Mouse (Mus musculus) forebrain, embryonic 13.5 days (tissue): Measurements from ENCODE around the gene Kdf1. TPM values are rescaled to one million over a fixed set of nuclear protein-coding genes. Genes with fewer than 3 reads are reported as not detected.

Source experiments
- ATAC-seq: fragments of 200-750 bp; cut with Nextera tagmentation; 2 replicates; pipeline ENCODE4 v1.8.0; 2017
- H3K27ac ChIP-seq: fragments of 300-500 bp; sonication (generic); 2 replicates; pipeline ENCODE4 v1.5.1; 2015; ENCODE audit warnings: inconsistent platforms, mild to moderate bottlenecking, moderate library complexity
- H3K27me3 ChIP-seq: fragments of 300-500 bp; sonication (generic); 2 replicates; pipeline ENCODE4 v1.6.1; 2015; ENCODE audit warnings: mild to moderate bottlenecking, inconsistent platforms
- H3K36me3 ChIP-seq: fragments of 300-500 bp; sonication (generic); 2 replicates; pipeline ENCODE4 v1.6.1; 2015; ENCODE audit warnings: mild to moderate bottlenecking, inconsistent platforms; ENCODE audit not compliant: poor library complexity, severe bottlenecking
- H3K4me1 ChIP-seq: fragments of 300-500 bp; sonication (generic); 2 replicates; pipeline ENCODE4 v1.6.1; 2015; ENCODE audit warnings: inconsistent platforms
- H3K4me2 ChIP-seq: fragments of 300-500 bp; sonication (generic); 2 replicates; pipeline ENCODE4 v1.6.1; 2015; ENCODE audit warnings: inconsistent platforms, mild to moderate bottlenecking, moderate library complexity
- H3K4me3 ChIP-seq: fragments of 300-500 bp; sonication (generic); 2 replicates; pipeline ENCODE4 v1.5.1; 2015; ENCODE audit warnings: mild to moderate bottlenecking, inconsistent platforms
- H3K9ac ChIP-seq: fragments of 300-500 bp; sonication (generic); 2 replicates; pipeline ENCODE4 v1.6.1; 2015; ENCODE audit warnings: mild to moderate bottlenecking, inconsistent platforms
- H3K9me3 ChIP-seq: fragments of 300-500 bp; sonication (generic); replicated peaks from 2 replicates; pipeline ENCODE4 v1.6.1; 2016; ENCODE audit warnings: inconsistent platforms
- WGBS: fragments of 180-500 bp; shearing (Covaris S2); methylation state at CpG from one replicate; pipeline ENCODE4 v1.1.7; 2015; 5-methylcytosine and 5-hydroxymethylcytosine counted together
- polyA plus RNA-seq: library from polyadenylated mRNA; unstranded; fragments of >200 nt; fragmentation: Nextera tagmentation; extraction: Ambion mirVana; gene quantifications from 2 replicates; pipeline ENCODE4 v1.2.1, GENCODE M21; 2015

Gene Kdf1
- polyA plus RNA-seq, 1 experiment from 2014 or later = 0.26 TPM

DNA sequence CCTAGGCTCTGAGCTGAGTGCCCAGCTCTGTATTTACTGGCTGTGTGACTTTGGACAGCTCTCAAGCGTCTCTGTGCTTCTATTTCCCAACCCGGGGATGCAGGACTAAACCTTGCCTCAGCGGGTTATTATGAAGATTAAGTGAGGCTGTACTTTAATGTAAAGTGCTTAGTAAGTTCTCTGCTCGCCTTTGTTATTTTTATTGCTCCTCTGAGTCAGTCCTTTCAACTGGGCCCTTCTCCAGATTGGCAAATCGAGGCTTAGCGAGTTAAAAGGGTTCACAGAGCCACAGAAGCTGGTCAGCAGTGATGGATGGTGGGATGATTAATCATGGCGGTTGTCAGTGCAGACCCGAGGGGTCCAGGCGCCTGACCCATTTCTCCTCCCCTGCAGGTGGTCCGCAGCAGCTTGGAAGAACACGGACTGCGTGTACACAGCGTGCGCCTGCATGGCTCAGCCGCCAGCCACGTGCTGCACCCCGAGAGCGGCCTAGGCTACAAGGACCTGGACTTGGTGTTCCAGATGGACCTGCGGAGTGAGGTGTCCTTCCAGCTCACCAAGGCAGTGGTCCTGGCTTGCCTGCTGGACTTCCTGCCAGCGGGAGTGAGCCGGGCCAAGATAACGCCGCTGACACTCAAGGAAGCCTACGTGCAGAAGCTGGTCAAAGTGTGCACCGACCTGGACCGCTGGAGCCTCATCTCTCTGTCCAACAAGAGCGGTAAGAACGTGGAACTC is 32.9 kb upstream of the Kdf1 start:
- H3K4me2 ChIP-seq = no peak overlapping the region
- 94% methylated on average over 28 of the region's 28 CpGs for WGBS
- peaks cover 12% of the 10 kb centered on the region for H3K4me1 ChIP-seq
- H3K27me3 ChIP-seq = peaks cover 37% of the 10 kb centered on the region
- ATAC-seq = no peak
- no peaks in the 10 kb centered on the region for H3K9me3 ChIP-seq
- no peak overlapping the region for H3K9ac ChIP-seq
- no peaks in the 10 kb centered on the region for H3K36me3 ChIP-seq
- H3K4me3 ChIP-seq = no peak overlapping the region
- H3K27ac ChIP-seq = no peak overlapping the region

DNA sequence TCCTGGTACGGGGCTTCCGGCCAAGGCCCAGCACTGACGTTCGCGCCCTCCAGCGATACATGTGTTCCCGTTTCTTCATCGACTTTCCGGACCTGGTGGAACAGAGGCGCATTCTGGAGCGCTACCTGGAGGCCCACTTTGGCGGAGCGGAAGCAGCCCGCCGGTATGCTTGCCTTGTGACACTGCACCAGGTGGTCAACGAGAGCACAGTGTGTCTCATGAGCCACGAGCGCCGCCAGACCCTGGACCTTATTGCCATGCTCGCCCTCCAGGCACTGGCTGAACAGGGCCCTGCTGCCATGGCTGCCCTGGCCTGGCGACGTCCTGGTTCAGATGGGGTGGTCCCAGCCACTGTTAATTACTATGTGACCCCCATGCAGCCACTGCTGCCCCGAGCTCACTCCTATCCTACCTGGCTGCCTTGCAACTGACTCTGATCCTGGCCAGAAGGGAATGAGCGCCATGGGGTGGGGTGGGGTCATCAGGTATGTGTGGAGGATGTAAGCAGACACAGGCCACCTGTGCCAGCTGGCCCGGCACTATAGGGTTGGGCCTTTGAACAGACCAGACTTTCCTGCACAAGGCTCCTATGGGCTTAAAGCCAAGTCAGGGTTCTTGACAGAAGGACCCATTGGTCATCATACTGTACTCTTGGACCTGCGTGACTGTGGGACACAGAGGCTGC is 31.9 kb upstream of the Kdf1 start:
- no peak for ATAC-seq
- H3K27ac ChIP-seq = no peak overlapping the region
- H3K27me3 ChIP-seq = peaks cover 28% of the 10 kb centered on the region
- no peak overlapping the region for H3K4me3 ChIP-seq
- no peak overlapping the region for H3K4me2 ChIP-seq
- no peaks in the 10 kb centered on the region for H3K9me3 ChIP-seq
- H3K4me1 ChIP-seq = peaks cover 12% of the 10 kb centered on the region
- WGBS = 93% methylated on average over 26 of the region's 26 CpGs
- no peaks in the 10 kb centered on the region for H3K36me3 ChIP-seq
- H3K9ac ChIP-seq = no peak overlapping the region

DNA sequence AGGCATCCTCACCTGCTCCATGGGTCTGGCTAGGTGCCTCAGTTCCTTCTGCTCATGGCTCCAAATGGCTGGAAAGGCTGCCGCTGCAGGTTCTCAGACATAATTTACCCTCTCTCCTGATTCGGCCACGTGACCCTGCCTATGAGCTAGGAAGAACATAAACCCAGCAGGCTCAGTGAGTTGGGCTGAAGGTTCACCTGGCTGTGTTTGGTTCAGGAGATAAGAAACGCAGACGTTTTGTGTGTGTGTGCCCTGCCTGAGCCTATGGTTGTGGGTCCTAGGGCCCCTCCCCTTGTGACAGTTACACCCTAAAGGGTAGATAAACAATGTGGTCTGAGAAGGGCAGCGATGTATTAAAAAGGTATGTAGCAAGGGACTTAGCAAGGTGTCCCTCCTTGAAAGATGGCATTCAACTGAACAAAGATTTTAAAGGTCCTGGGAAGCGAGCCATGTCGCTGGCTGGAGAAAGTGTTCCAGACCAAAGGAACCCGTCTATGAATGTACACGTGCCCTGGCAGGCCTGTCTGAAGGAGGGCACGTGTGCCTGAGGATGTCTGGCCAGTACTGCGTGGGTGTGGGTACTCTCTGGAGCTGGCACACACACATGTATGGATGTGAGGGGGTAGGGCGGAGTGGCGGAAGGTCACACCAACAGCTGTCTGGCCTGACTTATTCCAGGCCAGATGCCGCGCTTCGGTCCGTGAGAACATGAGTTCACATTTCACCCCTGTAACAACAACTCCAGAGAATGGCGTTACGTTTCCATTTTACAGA is 30.0 kb upstream of the Kdf1 start:
- Histone ChIP-seq H3K4me1 (peaks cover 12% of the 10 kb centered on the region), H3K4me3 (no peak overlapping the region), H3K4me2 (no peak overlapping the region), H3K27ac (no peak overlapping the region), H3K9me3 (no peaks in the 10 kb centered on the region), H3K9ac (no peak overlapping the region), H3K36me3 (no peaks in the 10 kb centered on the region), H3K27me3 (peaks cover 18% of the 10 kb centered on the region)
- WGBS = 81% methylated on average over 20 of the region's 20 CpGs
- ATAC-seq = no peak

DNA sequence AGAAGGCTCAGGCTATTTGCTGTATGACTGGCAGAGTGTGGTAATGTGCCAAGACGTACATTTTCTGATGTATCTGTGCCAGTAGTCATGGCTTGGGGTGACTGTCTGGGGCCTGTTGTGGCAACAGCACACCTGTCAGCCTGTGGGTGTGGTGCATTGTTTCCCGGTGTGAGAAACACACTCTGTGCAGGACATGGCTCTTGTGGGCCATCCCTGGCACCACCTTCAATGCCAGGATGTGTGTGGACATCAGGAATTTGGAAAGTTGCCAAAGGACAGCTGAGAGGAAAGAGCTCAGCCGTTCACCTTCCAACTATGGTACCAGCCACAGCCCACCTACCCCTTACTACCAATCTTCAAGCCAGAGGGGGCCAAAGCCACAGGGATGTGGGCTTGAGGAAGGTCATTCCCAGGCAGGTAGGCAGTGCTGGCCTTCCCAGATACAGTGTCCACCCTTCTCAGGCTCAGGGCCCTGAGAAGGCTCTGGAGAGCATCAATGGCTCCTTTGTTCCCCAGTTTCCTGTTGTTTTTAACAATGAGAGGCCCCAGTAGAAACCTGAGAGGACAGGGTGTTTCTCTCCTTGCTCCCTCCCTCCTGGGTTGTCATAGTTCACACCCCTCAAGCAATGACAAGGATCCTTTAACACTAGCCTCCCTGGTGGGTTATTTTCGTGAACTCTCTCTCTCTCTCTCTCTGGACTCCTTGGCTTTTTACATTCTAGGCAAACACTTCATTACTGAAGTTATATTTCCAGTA is 29.1 kb upstream of the Kdf1 start:
- no peak overlapping the region for H3K27ac ChIP-seq
- H3K36me3 ChIP-seq = no peaks in the 10 kb centered on the region
- peaks cover 13% of the 10 kb centered on the region for H3K4me1 ChIP-seq
- 53% methylated on average over 4 of the region's 4 CpGs for WGBS
- H3K4me2 ChIP-seq = no peak overlapping the region
- no peaks in the 10 kb centered on the region for H3K9me3 ChIP-seq
- no peak overlapping the region for H3K9ac ChIP-seq
- peaks cover 18% of the 10 kb centered on the region for H3K27me3 ChIP-seq
- H3K4me3 ChIP-seq = no peak overlapping the region
- no peak for ATAC-seq

DNA sequence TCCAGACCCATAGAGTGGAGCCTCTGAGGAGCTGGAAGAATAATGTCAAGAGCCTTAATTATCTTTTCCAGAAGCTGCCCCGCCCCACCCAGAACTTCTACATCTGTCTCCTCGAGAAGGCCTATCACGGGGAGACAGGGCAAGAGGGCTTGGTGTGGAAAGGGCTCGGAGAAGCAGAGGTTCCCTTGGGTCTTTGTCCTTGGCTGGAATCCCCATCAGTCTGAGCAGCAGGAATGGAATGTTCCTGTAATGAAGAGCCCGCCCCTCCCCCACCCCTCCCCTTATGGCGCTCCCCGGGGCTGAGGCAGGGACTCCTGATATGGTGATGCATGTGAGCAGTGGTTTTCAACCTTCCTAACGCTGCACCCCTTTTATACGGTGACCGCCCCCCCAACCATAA is 27.0 kb upstream of the Kdf1 start:
- H3K27me3 ChIP-seq = peaks cover 36% of the 10 kb centered on the region
- ATAC-seq = no peak
- no peaks in the 10 kb centered on the region for H3K9me3 ChIP-seq
- no peak overlapping the region for H3K4me2 ChIP-seq
- no peak overlapping the region for H3K27ac ChIP-seq
- peaks cover 13% of the 10 kb centered on the region for H3K4me1 ChIP-seq
- H3K9ac ChIP-seq = no peak overlapping the region
- no peaks in the 10 kb centered on the region for H3K36me3 ChIP-seq
- H3K4me3 ChIP-seq = no peak overlapping the region
- WGBS = 47% methylated on average over 10 of the region's 10 CpGs

DNA sequence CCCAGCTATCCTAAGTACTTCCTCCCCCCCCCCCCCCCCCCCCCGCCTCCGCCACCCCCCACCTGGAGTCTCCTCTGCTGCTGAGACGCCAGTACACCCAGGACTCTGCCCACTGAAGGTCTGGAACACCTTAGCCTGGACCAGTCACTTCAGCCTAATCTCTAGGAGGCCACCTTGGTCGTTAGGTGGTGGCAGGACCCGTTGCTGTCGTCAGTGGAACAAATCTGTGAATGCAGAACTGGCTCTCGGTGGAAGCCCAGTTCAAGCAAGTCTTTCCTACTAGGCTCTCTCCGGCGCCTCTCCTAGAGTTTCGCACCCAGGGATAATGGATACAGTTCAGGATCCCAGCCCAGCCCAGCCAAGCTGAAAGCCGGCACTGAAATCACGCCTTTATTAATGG is 24.9 kb upstream of the Kdf1 start:
- H3K4me1 ChIP-seq = peaks cover 33% of the 10 kb centered on the region
- H3K36me3 ChIP-seq = no peaks in the 10 kb centered on the region
- H3K9me3 ChIP-seq = no peaks in the 10 kb centered on the region
- H3K4me2 ChIP-seq = peak overlapping the region; percentile 59
- peaks cover 57% of the 10 kb centered on the region for H3K27me3 ChIP-seq
- WGBS = 24% methylated on average over 12 of the region's 12 CpGs
- ATAC-seq = no peak
- no peak overlapping the region for H3K9ac ChIP-seq
- H3K27ac ChIP-seq = no peak overlapping the region
- H3K4me3 ChIP-seq = peak overlapping the region; percentile 32

DNA sequence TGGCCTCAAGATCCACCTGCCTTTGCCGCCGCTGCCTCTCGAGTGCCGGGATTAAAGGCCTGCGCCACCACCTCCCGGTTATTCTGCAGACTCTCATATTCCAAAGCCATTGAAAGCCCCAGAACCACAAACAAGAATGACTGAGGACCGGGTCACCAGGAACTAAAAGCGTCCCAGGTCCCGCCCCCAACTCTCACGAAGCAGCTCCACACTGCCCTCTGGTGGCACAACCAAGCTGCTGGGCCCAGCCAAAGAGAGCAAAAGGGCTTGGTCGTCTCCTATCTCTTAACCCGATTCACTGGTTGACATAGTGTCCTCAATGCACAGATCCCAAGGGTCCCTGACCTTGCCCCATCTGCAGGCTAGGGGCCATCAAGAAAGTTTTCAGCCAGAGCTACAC is 24.3 kb upstream of the Kdf1 start:
- Histone ChIP-seq H3K27me3 (peaks cover 63% of the 10 kb centered on the region), H3K4me2 (peak overlapping the region; percentile 59), H3K9ac (no peak overlapping the region)

DNA sequence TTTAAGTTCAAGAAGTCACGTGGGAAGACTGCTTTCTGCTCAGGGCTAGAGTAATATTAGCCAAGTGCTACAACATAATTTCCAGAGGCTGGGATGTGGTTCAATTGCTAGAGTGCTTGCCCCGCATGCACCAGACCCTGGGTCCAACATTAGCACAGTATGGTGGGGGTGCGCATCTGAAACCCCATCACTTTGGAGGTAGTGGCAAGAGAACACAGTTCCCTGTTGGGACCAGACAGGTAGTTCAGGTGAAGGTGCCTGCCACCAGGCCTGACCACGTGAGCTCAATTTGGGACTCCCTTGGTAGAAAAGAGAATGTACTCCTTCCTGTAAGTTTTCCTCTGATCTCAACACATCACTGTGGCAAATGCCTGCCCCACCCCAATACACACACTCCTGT is 23.9 kb upstream of the Kdf1 start:
- ATAC-seq = no peak
- WGBS = 65% methylated on average over 4 of the region's 4 CpGs

More for the DNA sequence above, 24.3 kb upstream of the Kdf1 start:
- Histone ChIP-seq H3K27ac (no peak overlapping the region), H3K36me3 (no peaks in the 10 kb centered on the region), H3K4me1 (peaks cover 32% of the 10 kb centered on the region), H3K4me3 (peak overlapping the region; percentile 32), H3K9me3 (no peaks in the 10 kb centered on the region)
- under 1% methylated on average over 12 of the region's 12 CpGs for WGBS
- ATAC-seq = no peak

DNA sequence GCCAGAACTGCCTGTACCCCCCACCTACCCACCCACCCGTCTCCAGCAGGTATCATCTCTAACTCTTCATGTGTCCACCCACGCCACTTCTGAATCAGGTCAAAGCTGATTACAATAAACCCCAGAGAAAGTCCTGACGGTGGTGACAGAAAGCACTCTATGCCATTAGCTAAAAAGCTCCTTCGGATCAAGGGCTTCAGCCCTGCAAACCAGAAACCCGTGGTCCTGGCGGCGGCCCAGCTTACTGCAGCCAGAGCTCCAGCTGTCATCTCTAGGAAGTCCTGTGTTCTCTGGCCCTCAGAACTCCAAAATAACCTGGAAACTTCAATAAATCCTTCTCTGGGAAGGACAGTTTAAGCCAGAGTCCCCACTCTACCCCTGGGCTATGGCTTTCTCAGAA is 23.1 kb upstream of the Kdf1 start:
- WGBS = 30% methylated on average over 7 of the region's 7 CpGs
- no peak for ATAC-seq
- Histone ChIP-seq H3K4me1 (peaks cover 28% of the 10 kb centered on the region), H3K4me3 (no peak overlapping the region), H3K36me3 (no peaks in the 10 kb centered on the region), H3K9me3 (no peaks in the 10 kb centered on the region), H3K27ac (no peak overlapping the region), H3K27me3 (peaks cover 76% of the 10 kb centered on the region), H3K9ac (no peak overlapping the region), H3K4me2 (no peak overlapping the region)

More for the DNA sequence above, 23.9 kb upstream of the Kdf1 start:
- Histone ChIP-seq H3K27me3 (peaks cover 67% of the 10 kb centered on the region), H3K4me3 (no peak overlapping the region), H3K9ac (no peak overlapping the region), H3K27ac (no peak overlapping the region), H3K36me3 (no peaks in the 10 kb centered on the region), H3K4me2 (0 out of 2 replicates have a peak overlapping the region, but pooled peaks have one; percentile 59), H3K9me3 (no peaks in the 10 kb centered on the region), H3K4me1 (peaks cover 28% of the 10 kb centered on the region)

DNA sequence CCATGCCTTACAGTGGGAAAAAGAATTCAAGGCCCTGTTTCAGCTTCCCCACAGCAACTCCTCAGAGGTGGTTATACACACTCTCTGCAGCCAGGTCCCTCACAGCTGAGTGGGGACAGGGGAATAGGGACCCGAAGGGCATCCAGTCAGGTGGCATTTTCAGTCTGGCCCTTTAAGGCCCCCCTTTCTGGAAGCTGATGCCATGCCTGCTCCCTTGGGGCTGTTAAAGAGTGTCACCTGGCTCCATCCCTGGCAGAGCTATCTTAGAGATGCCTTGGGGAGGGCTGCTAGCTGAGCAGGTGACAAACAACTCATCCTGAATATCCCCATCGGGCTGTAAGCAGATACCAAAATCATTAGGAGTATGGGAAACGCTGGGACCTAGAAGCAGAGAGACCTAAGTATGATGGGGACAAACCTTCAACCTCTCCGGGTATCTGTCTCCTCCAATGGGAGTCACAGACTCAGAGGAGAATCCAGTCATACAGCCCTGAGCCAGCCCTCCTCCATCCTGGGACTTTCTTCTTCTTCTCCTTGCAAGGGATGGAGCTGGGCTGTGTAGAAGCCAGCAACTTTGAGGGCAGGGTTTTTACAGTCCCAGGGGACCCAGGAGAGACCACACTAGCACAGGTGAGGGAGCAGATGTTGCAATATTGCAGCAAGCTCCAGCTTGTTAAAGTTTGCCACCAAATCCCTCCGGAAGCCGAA is 21.9 kb upstream of the Kdf1 start:
- peak overlapping the region; percentile 54 for H3K4me3 ChIP-seq
- no peak overlapping the region for H3K27ac ChIP-seq
- no peak for ATAC-seq
- no peaks in the 10 kb centered on the region for H3K9me3 ChIP-seq
- H3K4me2 ChIP-seq = peak overlapping the region; percentile 98
- 16% methylated on average over 6 of the region's 6 CpGs for WGBS
- H3K36me3 ChIP-seq = no peaks in the 10 kb centered on the region
- H3K27me3 ChIP-seq = peaks cover 87% of the 10 kb centered on the region
- H3K4me1 ChIP-seq = peaks cover 28% of the 10 kb centered on the region
- no peak overlapping the region; the same call in 1 of the 2 replicates for H3K9ac ChIP-seq

DNA sequence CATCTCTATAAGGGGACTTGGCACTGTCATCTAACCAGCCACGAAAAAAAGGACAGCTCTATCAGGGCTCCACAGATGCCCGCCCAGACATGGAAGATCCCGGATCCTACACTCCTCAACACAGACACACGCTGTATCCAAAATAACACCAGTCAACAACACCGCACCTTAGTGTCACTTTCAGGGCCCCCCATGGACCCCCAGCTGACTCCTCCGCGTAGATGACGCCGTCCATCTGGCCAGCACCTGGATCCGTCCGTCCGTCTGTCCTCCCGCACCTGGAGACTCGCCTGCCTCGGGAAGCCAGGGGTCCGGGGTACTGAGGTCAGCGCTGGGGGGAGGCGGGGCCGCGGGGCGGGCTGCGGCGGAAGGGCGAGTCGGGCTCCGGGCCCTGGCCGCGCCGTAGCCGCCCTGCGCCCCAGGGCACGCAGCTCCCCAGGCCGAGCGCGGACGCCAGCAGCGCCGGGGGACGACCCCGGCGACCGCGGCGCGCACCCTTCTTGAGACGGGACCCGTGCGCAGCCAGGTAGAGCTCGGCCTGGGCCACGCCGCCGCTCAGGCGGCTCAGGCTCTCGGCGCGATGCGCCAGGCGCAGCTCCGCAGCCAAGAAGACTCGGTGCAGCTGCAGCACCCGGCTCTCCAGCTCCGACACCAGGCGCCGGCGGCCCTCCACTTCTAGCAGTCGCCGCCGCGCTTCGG is 21.2 kb upstream of the Kdf1 start:
- Histone ChIP-seq H3K9ac (peak overlapping the region; percentile 72), H3K4me3 (peak overlapping the region; percentile 54), H3K4me1 (peaks cover 28% of the 10 kb centered on the region), H3K4me2 (peak overlapping the region; percentile 98), H3K9me3 (no peaks in the 10 kb centered on the region), H3K27ac (no peak overlapping the region), H3K27me3 (peaks cover 95% of the 10 kb centered on the region), H3K36me3 (no peaks in the 10 kb centered on the region)
- peak; percentile 63 for ATAC-seq
- under 1% methylated on average over 61 of the region's 70 CpGs for WGBS
